Mouse (Mus musculus): Measurements from ENCODE around the gene Nme7. TPM values are rescaled to one million over a fixed set of nuclear protein-coding genes. Genes with fewer than 3 reads are reported as not detected.

Nme7 gene
- 37.3 TPM for polyA plus RNA-seq (2014; fragmentation: Illumina TruSeq; extraction: RNeasy Lipid Tissue Mini Kit (QIAGEN cat#74804))

DNA sequence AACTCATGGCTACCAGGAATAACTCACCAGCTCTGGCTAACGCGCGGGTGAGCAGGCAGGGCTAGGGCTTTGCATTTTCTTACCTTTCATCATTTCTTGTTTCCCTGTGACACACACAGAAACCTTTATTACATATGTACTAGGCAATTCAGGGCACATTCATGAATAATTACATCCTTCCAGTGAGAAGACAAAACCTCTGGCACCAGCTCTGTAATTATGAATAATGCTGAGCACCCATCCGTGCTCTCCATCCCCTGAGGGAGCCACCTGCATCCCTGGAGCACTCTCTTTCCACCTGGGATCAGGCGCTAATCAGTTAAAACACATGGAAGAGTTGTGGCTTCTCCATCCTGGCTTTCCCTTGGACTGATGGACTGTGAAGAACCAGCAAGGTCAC, at the start of gene Nme7:
Gene Nme7 (plus strand): TSS at position 301 of the 400 bp plus-strand sequence.

DNA sequence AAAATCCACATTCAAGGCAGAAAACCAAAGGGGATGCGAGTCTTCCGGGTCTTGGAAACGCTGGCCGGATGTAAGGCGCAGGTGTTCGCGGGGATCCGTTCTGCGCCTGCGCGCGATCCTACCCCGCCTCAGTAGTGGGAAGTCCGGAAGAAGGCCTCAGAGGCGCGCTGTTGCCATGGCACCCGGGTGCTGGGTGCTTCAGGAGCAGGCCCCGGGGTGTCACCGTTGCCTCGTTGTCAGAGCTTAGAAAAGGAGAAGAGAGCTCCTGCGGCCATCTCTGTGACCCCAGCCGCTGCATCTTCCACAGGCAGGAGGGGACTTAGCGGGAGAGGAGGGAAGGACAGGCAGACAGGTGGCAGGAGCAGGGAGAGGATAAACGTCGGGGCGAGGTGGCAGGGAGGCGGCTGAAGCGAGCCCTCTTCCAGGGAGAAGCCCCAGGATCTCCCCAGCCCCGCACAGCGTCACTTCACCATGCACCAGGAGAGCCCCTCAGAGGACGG, 28.4 kb upstream of the Nme7 start, which contains the start of gene Ccdc181:
Gene Ccdc181 (plus strand): TSS at position 131 of the 500 bp plus-strand sequence.

DNA sequence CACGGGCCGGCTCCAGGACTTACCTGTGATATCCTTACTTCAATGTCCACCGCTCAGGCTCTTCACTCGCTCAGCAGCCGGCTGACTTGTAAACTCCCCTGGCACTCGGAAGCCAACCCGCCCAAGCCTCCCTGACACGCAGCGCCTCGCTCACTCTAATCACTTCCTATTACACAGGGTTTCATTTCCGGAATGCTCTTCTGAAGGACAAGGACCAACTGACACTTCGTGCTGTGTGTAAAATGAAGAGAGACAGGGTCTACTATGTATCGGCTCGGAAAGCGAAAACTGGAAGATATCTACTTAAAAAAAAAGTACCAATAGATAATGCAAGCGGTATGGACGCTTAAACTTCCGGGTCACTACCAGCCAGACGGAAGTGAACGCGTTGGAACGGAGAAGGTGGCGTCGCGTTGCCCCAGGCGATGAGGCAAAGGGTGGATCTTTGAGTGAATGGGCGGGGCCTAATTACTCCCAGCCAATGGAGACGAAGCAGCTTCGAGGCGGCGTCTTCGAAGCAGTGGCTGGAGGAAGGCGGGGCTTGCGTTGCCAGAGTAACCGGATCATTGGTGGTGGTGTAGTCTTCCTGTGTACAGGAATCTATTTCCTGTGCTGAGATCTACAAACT, 3.3 kb downstream of the Nme7 start, which contains the start of gene Blzf1:
Gene Blzf1 (minus strand): TSS at position 366 of the 628 bp plus-strand sequence.

DNA sequence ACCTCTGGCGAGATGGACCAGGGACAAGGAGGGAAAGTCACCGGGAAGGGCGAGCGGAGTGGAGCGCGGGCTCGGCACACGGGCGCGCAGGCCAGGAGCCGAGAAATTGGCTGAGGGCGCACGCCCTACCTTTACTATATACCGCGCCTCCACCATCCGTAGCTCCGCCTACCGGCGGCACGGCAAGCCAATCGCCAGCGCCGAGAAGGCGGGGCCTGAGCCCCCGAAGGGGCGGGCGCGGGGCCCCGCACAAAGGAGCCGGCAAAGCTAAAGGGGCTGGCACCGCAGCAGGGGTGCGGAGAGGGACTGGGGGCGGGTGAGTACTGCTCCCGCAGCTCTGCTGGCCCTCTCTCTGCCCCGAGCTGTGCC, 154.3 kb downstream of the Nme7 start, which contains the start of gene Atp1b1:
Gene Atp1b1 (minus strand): TSS at position 111 of the 369 bp plus-strand sequence.

Other genes with a start within 250 kb of the Nme7 start
- 2.5 TPM for gene Sell, start 242.1 kb upstream of the Nme7 start, polyA plus RNA-seq (2014; fragmentation: Illumina TruSeq; extraction: RNeasy Lipid Tissue Mini Kit (QIAGEN cat#74804))
- 3.5 TPM for gene Selp, start 188.9 kb upstream of the Nme7 start, polyA plus RNA-seq (2014; fragmentation: Illumina TruSeq; extraction: RNeasy Lipid Tissue Mini Kit (QIAGEN cat#74804))
- gene F5, start 152.3 kb upstream of the Nme7 start, polyA plus RNA-seq (2014; fragmentation: Illumina TruSeq; extraction: RNeasy Lipid Tissue Mini Kit (QIAGEN cat#74804)), result 1.5 TPM
- 21.8 TPM for gene Slc19a2, start 55.1 kb upstream of the Nme7 start, polyA plus RNA-seq (2014; fragmentation: Illumina TruSeq; extraction: RNeasy Lipid Tissue Mini Kit (QIAGEN cat#74804))
- 44.0 TPM for gene Ccdc181, start 28.5 kb upstream of the Nme7 start, polyA plus RNA-seq (2014; fragmentation: Illumina TruSeq; extraction: RNeasy Lipid Tissue Mini Kit (QIAGEN cat#74804))
- 45.1 TPM for gene Blzf1, start 3.4 kb downstream of the Nme7 start, polyA plus RNA-seq (2014; fragmentation: Illumina TruSeq; extraction: RNeasy Lipid Tissue Mini Kit (QIAGEN cat#74804))
- 118 TPM for gene Atp1b1, start 154.2 kb downstream of the Nme7 start, polyA plus RNA-seq (2014; fragmentation: Illumina TruSeq; extraction: RNeasy Lipid Tissue Mini Kit (QIAGEN cat#74804))